Mouse (Mus musculus): ENCODE results near the gene Serbp1.
"Not testable (repeated sequence)": the region's sequence is repeated elsewhere in the genome, so short reads cannot be mapped to it uniquely, and the experiment has no call there.

Gene Serbp1

GRCm38 (mm10) chr6:67237977-67238376, at the start of gene Serbp1:
Gene Serbp1, plus strand, starts transcription at chr6:67238176.
- DNase-seq (ENCODE audit: low read depth, low spot score), result no peak

GRCm38 (mm10) chr6:67193591-67193990, 44.4 kb upstream of the Serbp1 start:
- no peak for DNase-seq (ENCODE audit: low read depth, low spot score)

- DNase-seq (ENCODE audit: low read depth, low spot score), result no peak
These were observed 43.4 kb upstream of the Serbp1 start for GRCm38 (mm10) chr6:67194606-67195005.

GRCm38 (mm10) chr6:67195148-67195611, 42.8 kb upstream of the Serbp1 start:
- DNase-seq (ENCODE audit: low read depth, low spot score), result no peak

- DNase-seq (ENCODE audit: low read depth, low spot score), result peak; percentile 45
These were observed 41.2 kb upstream of the Serbp1 start for GRCm38 (mm10) chr6:67196821-67197220.

- DNase-seq (ENCODE audit: low read depth, low spot score), result peak; percentile 41
These were observed 39.9 kb upstream of the Serbp1 start for GRCm38 (mm10) chr6:67198085-67198484.

- peak; percentile 80 for DNase-seq (ENCODE audit: low read depth, low spot score)
These were observed 37.2 kb upstream of the Serbp1 start for GRCm38 (mm10) chr6:67200715-67201322.

- no peak for DNase-seq (ENCODE audit: low read depth, low spot score)
These were observed 32.6 kb upstream of the Serbp1 start for GRCm38 (mm10) chr6:67205081-67206037.

- DNase-seq (ENCODE audit: low read depth, low spot score), result no peak
These were observed 25.6 kb upstream of the Serbp1 start for GRCm38 (mm10) chr6:67212362-67212761.

GRCm38 (mm10) chr6:67213429-67214098, 24.4 kb upstream of the Serbp1 start:
- DNase-seq (ENCODE audit: low read depth, low spot score), result no peak

- DNase-seq (ENCODE audit: low read depth, low spot score), result no peak
These were observed 20.6 kb upstream of the Serbp1 start for GRCm38 (mm10) chr6:67217402-67217801.

GRCm38 (mm10) chr6:67217846-67218245, 20.1 kb upstream of the Serbp1 start:
- no peak for DNase-seq (ENCODE audit: low read depth, low spot score)

GRCm38 (mm10) chr6:67218566-67218965, 19.4 kb upstream of the Serbp1 start:
- no peak for DNase-seq (ENCODE audit: low read depth, low spot score)

- DNase-seq (ENCODE audit: low read depth, low spot score), result not testable (repeated sequence)
These were observed 18.0 kb upstream of the Serbp1 start for GRCm38 (mm10) chr6:67219931-67220330.

- DNase-seq (ENCODE audit: low read depth, low spot score), result no peak
These were observed 17.2 kb upstream of the Serbp1 start for GRCm38 (mm10) chr6:67220731-67221130.

- DNase-seq (ENCODE audit: low read depth, low spot score), result no peak
These were observed 14.9 kb upstream of the Serbp1 start for GRCm38 (mm10) chr6:67223082-67223481.

GRCm38 (mm10) chr6:67223499-67223898, 14.5 kb upstream of the Serbp1 start:
- DNase-seq (ENCODE audit: low read depth, low spot score), result peak; percentile 37

GRCm38 (mm10) chr6:67226286-67226685, 11.7 kb upstream of the Serbp1 start:
- peak; percentile 39 for DNase-seq (ENCODE audit: low read depth, low spot score)

- peak; percentile 77 for DNase-seq (ENCODE audit: low read depth, low spot score)
These were observed 9.4 kb upstream of the Serbp1 start for GRCm38 (mm10) chr6:67228459-67229107.

GRCm38 (mm10) chr6:67229521-67229920, 8.5 kb upstream of the Serbp1 start:
- DNase-seq (ENCODE audit: low read depth, low spot score), result no peak

- DNase-seq (ENCODE audit: low read depth, low spot score), result peak; percentile 4
These were observed 8.0 kb upstream of the Serbp1 start for GRCm38 (mm10) chr6:67229922-67230518.

All from brain, adult 2 months (tissue).